Mouse (Mus musculus) adrenal gland, adult 18-20 months (tissue): ENCODE data around the gene ccdc198. TPM values are rescaled to one million over a fixed set of nuclear protein-coding genes. Genes with fewer than 3 reads are reported as not detected.
"Not testable (repeated sequence)": the region's sequence is repeated elsewhere in the genome, so short reads cannot be mapped to it uniquely, and the experiment has no call there.

ENCODE experiments used
- DNase-seq, 2 experiments: peaks; one replicate each; pipeline ENCODE4 v3.0.0; 2021 to 2022; ENCODE audit warnings: low spot score in 2 of 2
- long read RNA-seq, 2 experiments: library from polyadenylated mRNA; stranded (forward); transcript quantifications; one replicate each; pipeline ENCODE4 v2.0.0; 2021
- total RNA-seq, 2 experiments: library from RNA; stranded (reverse); gene quantifications; 1 replicate in 1 of 2; 2 replicates in 1 of 2; pipeline ENCODE4 v1.2.3; 2021

The ccdc198 gene
- total RNA-seq, result not detected
- long read RNA-seq, experiment 1, result 0 reads
- long read RNA-seq, experiment 2, partial matches to known transcripts, result 0 of 1 reads
- long read RNA-seq, experiment 2, other reads (novel, unspliced or antisense), result 1 of 1 reads

- no peak for DNase-seq
These were observed at the start of gene ccdc198 for GRCm38 (mm10) chr14:49245126-49245714. TSS of gene ccdc198 (minus strand) at chr14:49245474.

- DNase-seq, result no peak
These were observed 48.7 kb upstream of the ccdc198 start for GRCm38 (mm10) chr14:49293802-49294449.

- no peak for DNase-seq
These were observed 44.9 kb upstream of the ccdc198 start for GRCm38 (mm10) chr14:49290029-49290745.

DNA sequence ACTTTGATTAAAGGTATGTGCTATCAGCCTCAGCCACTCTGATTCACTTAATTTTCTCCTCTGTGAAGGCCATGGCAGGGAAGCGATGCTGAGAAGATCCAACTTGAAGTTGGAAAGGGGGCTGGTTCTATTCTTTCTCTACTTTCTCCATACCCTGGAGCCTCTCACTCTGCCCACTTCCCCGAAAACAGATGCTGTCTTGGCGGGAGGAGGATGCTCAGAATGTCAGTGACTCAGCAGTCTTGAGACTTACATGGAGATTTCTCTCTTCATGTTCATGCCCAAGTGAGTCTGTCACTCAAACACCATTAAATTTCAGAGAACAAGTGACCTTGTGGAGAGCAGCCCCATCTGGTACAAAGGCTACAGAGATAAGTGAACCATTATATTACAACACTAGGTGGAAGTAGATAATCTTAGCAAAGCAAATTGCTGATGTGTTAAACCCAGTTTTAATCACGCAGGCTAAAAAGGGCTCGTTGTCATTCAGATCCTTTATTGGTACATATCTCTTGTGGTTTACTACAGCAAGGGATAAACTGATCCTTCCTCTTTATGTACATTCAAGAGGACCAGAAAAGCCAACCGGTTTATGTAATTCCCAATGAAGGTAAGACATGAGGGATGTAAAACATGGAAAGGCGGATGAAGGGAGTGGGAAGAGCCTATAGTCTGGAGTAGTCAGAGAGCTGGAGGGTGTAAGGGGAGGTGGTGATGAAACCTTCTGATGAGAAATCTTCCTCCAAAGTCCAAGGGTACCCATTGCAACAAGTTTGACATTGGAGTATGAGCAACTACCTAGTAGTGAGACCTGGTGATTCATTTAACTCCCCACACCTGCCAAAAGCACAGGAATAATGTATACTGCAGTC, 38.7 kb upstream of the ccdc198 start:
- DNase-seq, result no peak

DNA sequence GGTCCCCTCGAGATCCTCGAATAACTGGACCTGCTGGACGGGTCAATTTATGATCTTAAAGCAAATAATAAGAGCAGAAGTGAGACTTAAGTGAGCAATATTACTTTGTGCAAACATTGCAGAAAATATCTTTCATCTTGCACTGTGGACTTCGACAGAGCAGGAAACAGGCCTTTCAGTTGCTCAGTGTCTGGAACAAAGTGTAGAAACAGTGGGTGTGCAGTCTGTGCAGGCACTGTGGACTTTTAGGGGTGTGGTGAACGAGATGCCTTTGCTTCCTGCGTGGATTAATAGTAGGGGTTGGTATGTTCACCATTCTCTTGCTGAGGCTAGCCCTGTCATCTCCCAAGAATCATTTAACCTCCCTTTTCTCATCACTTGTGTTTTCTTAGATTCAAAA, 33.6 kb upstream of the ccdc198 start:
- no peak for DNase-seq

GRCm38 (mm10) chr14:49278479-49278878, 33.2 kb upstream of the ccdc198 start:
- DNase-seq, result not testable (repeated sequence)

DNA sequence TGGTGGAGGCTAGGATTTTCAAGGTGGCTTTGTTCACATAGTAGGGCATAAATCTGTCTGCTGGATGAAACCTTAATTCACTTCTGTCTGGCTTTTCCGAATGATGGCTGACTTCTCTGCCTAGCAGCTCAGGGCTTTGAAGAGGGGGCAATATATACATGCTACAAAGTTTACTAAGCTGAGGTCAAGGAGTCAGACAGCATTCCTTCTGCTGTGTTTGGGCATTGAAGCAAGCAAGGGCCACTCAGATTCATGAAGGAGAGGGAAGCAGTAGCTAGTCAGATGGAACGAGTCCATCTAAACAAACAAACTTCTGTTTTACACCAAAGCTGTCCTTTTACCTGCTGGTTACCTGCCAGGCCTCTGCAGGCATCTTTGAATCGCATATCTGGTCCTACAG, 32.4 kb upstream of the ccdc198 start:
- no peak for DNase-seq

DNA sequence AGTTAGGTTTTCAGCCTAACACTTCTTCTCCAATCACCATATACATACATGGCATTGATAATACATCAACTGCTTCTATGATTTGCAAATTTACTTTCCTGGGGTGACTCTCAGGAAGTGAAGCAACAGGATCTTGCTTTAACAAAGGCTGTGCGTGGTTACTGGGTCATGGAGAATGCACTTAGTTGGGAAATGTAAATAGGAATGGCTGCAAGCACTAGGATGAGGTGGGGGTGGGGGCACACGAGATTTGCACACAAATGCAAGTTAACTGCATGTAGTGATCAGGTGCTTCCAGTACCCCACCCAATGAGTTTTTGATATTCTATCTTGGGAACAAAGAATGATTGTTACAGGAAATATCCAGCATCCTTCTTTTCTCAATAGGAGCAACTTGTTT, 30.1 kb upstream of the ccdc198 start:
- DNase-seq, result no peak

DNA sequence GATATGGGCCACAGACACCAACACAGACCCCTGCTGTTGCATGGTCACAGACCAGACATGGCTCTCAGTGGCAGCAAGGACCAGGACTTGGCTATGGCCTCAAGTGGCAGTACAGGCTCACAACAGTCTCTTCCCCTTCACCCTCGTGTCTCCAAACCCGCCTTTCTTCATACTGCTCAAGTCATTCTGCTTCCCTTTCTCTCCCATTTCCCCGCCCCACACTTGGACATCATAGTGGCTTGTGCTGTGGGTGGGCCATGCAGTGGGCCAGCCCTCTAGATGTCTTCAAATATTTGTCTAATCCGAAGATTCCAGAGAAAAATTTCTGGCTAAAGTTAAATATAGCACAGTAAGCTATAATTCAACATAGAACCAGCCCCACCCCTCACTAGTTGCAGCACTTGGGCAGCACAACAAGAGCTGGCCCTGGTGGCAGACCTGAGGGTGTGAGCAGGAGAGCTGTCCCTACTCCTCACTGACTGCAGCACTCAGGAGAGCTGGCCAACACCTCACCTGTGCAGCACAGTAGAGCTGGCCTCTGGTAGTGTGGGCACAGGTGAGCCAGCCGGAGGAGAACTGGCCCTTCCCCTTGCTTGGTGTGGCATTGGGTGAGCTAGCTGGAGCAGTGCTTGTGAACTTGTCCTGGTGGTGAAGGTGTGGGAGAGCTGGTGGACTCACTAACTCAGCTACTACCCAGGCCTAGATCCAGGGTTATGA, 20.2 kb upstream of the ccdc198 start:
- DNase-seq, result no peak

DNA sequence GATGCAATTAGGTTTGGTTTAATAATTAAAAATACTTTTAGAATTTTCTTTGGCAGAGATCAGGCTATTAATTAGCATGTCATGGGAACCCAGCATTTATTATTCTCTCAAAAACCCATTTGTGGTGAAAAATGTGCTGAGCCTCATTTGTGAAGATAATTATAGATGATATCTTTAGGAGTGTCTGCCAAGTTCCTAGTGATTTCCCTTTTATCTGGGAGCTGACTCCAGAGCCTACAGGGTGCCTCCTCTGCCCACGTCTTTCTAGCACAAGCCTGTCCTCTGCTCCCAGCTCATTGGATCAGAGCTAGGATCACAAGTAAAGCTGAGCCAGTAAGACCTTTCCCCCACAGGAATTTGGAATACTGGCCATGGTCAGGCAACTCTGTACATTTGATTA, 3.8 kb downstream of the ccdc198 start:
- DNase-seq, result no peak

- peak; percentile 48 to 56 for DNase-seq
These were observed 7.1 kb downstream of the ccdc198 start for GRCm38 (mm10) chr14:49238206-49238605.

DNA sequence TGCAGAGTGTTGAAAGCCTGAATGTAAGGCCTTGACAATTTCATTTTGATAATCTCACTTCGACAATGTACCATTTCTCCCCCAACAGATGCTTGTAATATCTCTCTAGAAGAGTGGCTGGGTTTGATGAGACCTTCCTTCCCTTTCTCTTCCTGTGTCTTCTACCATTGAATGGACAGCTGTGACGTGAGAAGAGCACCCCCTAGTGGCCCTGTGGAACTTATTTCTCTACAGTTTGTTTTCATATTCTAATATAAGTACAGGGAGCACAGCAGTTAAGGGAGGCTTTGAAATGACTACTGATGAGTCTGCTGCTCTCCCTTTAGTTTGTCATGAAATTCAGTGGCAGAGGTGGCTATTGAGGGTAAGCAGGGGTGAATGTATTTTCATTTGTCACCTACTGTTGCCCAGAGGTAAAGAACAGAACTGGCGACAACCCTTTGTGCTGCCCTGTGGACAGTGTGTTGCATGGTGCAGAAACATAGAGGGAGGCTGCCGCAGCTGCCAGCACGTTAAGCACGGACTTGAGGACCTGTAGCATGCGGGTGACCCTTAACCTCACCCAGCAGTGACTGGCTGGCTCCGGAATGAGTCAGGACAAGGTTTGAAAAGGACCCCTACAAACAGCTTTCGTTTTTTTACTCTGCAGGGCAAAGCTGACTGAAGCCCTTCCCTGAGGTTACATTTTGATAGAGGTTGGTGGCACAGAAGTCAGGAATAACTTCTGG, 10.3 kb downstream of the ccdc198 start:
- DNase-seq, result peak; percentile 21 to 23

- DNase-seq, result no peak
These were observed 13.4 kb downstream of the ccdc198 start for GRCm38 (mm10) chr14:49231845-49232244.

- no peak for DNase-seq
These were observed 18.3 kb downstream of the ccdc198 start for GRCm38 (mm10) chr14:49226986-49227385.

GRCm38 (mm10) chr14:49226471-49226870, 18.8 kb downstream of the ccdc198 start:
- no peak for DNase-seq

- DNase-seq, result no peak
These were observed 23.5 kb downstream of the ccdc198 start for GRCm38 (mm10) chr14:49221771-49222170.

GRCm38 (mm10) chr14:49219466-49220022, 25.7 kb downstream of the ccdc198 start:
- DNase-seq, result not testable (repeated sequence)

GRCm38 (mm10) chr14:49218677-49219076, 26.6 kb downstream of the ccdc198 start:
- no peak for DNase-seq

DNA sequence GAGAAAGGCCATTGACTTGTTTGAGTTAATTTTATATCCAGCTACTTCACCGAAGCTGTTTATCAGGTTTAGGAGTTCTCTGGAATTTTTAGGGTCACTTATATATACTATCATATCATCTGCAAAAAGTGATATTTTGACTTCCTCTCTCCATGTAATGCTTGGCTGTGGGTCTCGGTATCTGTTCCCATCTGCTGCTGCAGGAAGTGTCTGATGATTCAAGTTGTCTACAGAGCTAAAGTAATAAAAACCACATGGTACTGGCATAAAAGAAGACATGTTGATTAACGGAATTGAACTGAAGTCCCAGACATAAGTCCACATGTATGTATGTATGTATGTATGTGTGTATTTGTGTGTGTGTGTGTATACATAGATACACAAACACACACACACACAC, 35.1 kb downstream of the ccdc198 start:
- not testable (repeated sequence) for DNase-seq
